9 mouse cellular contexts compared by ENCODE assay signal in the genomic region with DNA sequence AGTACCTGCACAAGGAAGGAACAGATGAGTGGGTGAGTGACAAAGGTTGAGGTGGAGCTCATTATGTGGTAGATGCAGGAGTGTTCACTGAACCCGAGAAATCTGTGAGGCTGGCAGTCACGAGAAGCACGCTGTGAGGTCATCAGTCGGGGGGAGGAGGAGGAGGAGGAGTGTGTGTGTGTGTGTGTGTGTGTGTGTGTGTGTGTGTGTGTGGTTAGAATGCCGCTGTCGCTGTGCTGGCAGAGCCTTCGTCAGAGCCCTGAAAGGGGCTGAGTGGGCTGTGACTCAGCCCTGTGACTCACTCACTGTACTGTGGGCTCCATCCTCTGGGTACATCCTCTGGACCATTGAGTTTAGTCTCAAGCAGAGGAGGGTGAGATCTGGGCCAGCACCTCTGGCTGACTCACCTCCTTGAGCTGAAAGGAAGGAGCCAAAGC. TPM values are rescaled to one million over a fixed set of nuclear protein-coding genes. Genes with fewer than 3 reads are reported as not detected.
DNase-seq lines count a peak whose midpoint lies in the region; ATAC-seq lines count a peak whose summit lies in the region.
"Had no signal": no experiment of that assay in that cellular context is flagged by ENCODE, and none has a peak within 500 bp of the region (broad histone marks: within the 10 kb centered on the region; RNA-seq: fewer than 3 reads in every experiment).

No protein-coding gene starts in this region.

- no peak overlapping the region for H3K4me2 ChIP-seq in hindbrain, embryonic 16.5 days (ENCODE audit: low read length)
- no peak overlapping the region for H3K4me2 ChIP-seq in midbrain, embryonic 11.5 days
- H3K4me2 ChIP-seq: liver, embryonic 13.5 days had no signal

- no peaks in the 10 kb centered on the region for H3K36me3 ChIP-seq in hindbrain, embryonic 16.5 days (ENCODE audit: control insufficient read depth, insufficient read depth, low read length)
- no peaks in the 10 kb centered on the region for H3K36me3 ChIP-seq in hindbrain, embryonic 10.5 days
- no peaks in the 10 kb centered on the region for H3K36me3 ChIP-seq in macrophage (ENCODE audit: inconsistent target)
- H3K36me3 ChIP-seq in midbrain, embryonic 11.5 days (ENCODE audit: control insufficient read depth, insufficient read depth, low read length), result no peaks in the 10 kb centered on the region
- H3K36me3 ChIP-seq: liver, embryonic 13.5 days had no signal

- DNase-seq in hindbrain, embryonic 10.5 days (ENCODE audit: low spot score), result no peak
- peak; percentile 81 for DNase-seq in CD4-positive, CD25-positive, alpha-beta regulatory T cell, adult 2 months (ENCODE audit: low read depth, low spot score)
- no peak for DNase-seq in embryo, embryonic 10.5 days (ENCODE audit: low spot score)
- DNase-seq in midbrain, embryonic 11.5 days (ENCODE audit: low spot score, missing footprints), result no peak
- DNase-seq in cerebellum, postnatal 4 days (ENCODE audit: low spot score in 2 of 2), result no peak
- DNase-seq: liver, embryonic 13.5 days had no signal

- ATAC-seq in hindbrain, embryonic 16.5 days, result 0 out of 2 replicates have a peak, but pooled peaks have one; percentile 56
- peak; percentile 47; the same call in 1 of the 2 replicates for ATAC-seq in common myeloid progenitor, adult 5-6 weeks (replicated peaks; ENCODE audit: low read depth, poor library complexity, severe bottlenecking)
- no peak for ATAC-seq in midbrain, embryonic 11.5 days (ENCODE audit: low FRiP score)

- no peaks in the 10 kb centered on the region for H3K27me3 ChIP-seq in hindbrain, embryonic 16.5 days (replicated peaks; ENCODE audit: control insufficient read depth, insufficient read depth, low read length)
- no peaks in the 10 kb centered on the region for H3K27me3 ChIP-seq in hindbrain, embryonic 10.5 days (ENCODE audit: insufficient read depth, poor library complexity, severe bottlenecking)
- no peaks in the 10 kb centered on the region for H3K27me3 ChIP-seq in midbrain, embryonic 11.5 days (ENCODE audit: control insufficient read depth, insufficient read depth, low read length)

- H3K4me1 ChIP-seq in hindbrain, embryonic 16.5 days (ENCODE audit: control insufficient read depth, insufficient read depth, low read depth, low read length), result no peaks in the 10 kb centered on the region
- peaks cover 4% of the 10 kb centered on the region for H3K4me1 ChIP-seq in hindbrain, embryonic 10.5 days (replicated peaks)
- no peaks in the 10 kb centered on the region for H3K4me1 ChIP-seq in midbrain, embryonic 11.5 days (ENCODE audit: control insufficient read depth, insufficient read depth, low read length)
- H3K4me1 ChIP-seq: liver, embryonic 13.5 days had no signal

- no peak overlapping the region for H3K9ac ChIP-seq in hindbrain, embryonic 16.5 days (ENCODE audit: low read depth, low read length)
- H3K9ac ChIP-seq in midbrain, embryonic 11.5 days (ENCODE audit: low read length), result no peak overlapping the region
- H3K9ac ChIP-seq: liver, embryonic 13.5 days had no signal

- no peak overlapping the region for H3K27ac ChIP-seq in hindbrain, embryonic 16.5 days (ENCODE audit: low read depth, low read length)
- no peak overlapping the region; the same call in 1 of the 2 replicates for H3K27ac ChIP-seq in hindbrain, embryonic 10.5 days
- peak overlapping the region; percentile 73 for H3K27ac ChIP-seq in macrophage
- H3K27ac ChIP-seq in midbrain, embryonic 11.5 days (ENCODE audit: low read depth, low read length), result no peak overlapping the region
- H3K27ac ChIP-seq: liver, embryonic 13.5 days had no signal

- no peaks in the 10 kb centered on the region for H3K79me2 ChIP-seq in macrophage (ENCODE audit: inconsistent target)

- 52% methylated on average over 5 of the region's 7 CpGs for WGBS in hindbrain, embryonic 16.5 days
- 84% methylated on average over 5 of the region's 7 CpGs for WGBS in hindbrain, embryonic 10.5 days
- 23% methylated on average over 7 of the region's 7 CpGs for WGBS in macrophage (ENCODE audit: missing documents)
- WGBS in midbrain, embryonic 11.5 days, result 81% methylated on average over 7 of the region's 7 CpGs

- no peaks in the 10 kb centered on the region for H3K9me3 ChIP-seq in hindbrain, embryonic 16.5 days (ENCODE audit: control insufficient read depth, low read length)
- H3K9me3 ChIP-seq in hindbrain, embryonic 10.5 days, result no peaks in the 10 kb centered on the region
- H3K9me3 ChIP-seq in midbrain, embryonic 11.5 days (ENCODE audit: control insufficient read depth, low read length), result no peaks in the 10 kb centered on the region
- H3K9me3 ChIP-seq: liver, embryonic 13.5 days had no signal

- no peak overlapping the region for H3K4me3 ChIP-seq in hindbrain, embryonic 16.5 days (ENCODE audit: low read length)
- no peak overlapping the region for H3K4me3 ChIP-seq in hindbrain, embryonic 10.5 days
- H3K4me3 ChIP-seq in macrophage (ENCODE audit: inconsistent target), result no peak overlapping the region
- H3K4me3 ChIP-seq in midbrain, embryonic 11.5 days (ENCODE audit: low read depth, low read length), result no peak overlapping the region
- H3K4me3 ChIP-seq: liver, embryonic 13.5 days had no signal

RNA-seq across cellular contexts. Expression of a gene that starts 20.2 kb away (rescaled TPM):
- 197 and 215 TPM in 2 replicates for polyA plus RNA-seq in hindbrain, embryonic 16.5 days (2015; fragmentation: Nextera tagmentation; extraction: Ambion mirVana)
- 240 and 250 TPM in 2 replicates for polyA plus RNA-seq in hindbrain, embryonic 10.5 days (2016; fragmentation: Nextera tagmentation; extraction: Ambion mirVana)
- 133 and 158 TPM in 2 replicates for total RNA-seq in common myeloid progenitor, adult 5-6 weeks (2017)
- total RNA-seq in macrophage (2018; cell fraction: chromatin; rRNA removed), result 10 to 100 TPM in 25 of 26 experiments, 1 to 10 TPM in 1; 10.0 to 81.9 (median 34.8) TPM
- 100 to 1,000 TPM in 24 of 26 experiments, 10 to 100 TPM in 2; 95.5 to 185 (median 126) TPM for total RNA-seq in macrophage (2018; cell fraction: cytosol; rRNA removed)
- 100 to 1,000 TPM in 2 of 26 experiments, 10 to 100 TPM in 24; 24.9 to 103 (median 51.3) TPM for total RNA-seq in macrophage (2018; cell fraction: nucleus; rRNA removed)
- polyA plus RNA-seq in macrophage (2018), result 82.1 to 184 TPM (median 121 TPM) in 3 replicates
- polyA plus RNA-seq in midbrain, embryonic 11.5 days (2014; fragmentation: Nextera tagmentation; extraction: Ambion mirVana), result 221 and 233 TPM in 2 replicates

RNA-seq across cellular contexts. Expression of a gene that starts 49.0 kb away (rescaled TPM):
- 22.0 and 23.2 TPM in 2 replicates for polyA plus RNA-seq in hindbrain, embryonic 16.5 days (2015; fragmentation: Nextera tagmentation; extraction: Ambion mirVana)
- 26.2 and 26.9 TPM in 2 replicates for polyA plus RNA-seq in hindbrain, embryonic 10.5 days (2016; fragmentation: Nextera tagmentation; extraction: Ambion mirVana)
- total RNA-seq in common myeloid progenitor, adult 5-6 weeks (2017), result 21.4 and 24.9 TPM in 2 replicates
- 10 to 100 TPM in 22 of 26 experiments, 1 to 10 TPM in 4; 5.2 to 38.6 (median 22.7) TPM for total RNA-seq in macrophage (2018; cell fraction: chromatin; rRNA removed)
- total RNA-seq in macrophage (2018; cell fraction: cytosol; rRNA removed), result 10 to 100 TPM in 23 of 26 experiments, 1 to 10 TPM in 3; 8.9 to 17.8 (median 15.0) TPM
- 10 to 100 TPM in 22 of 26 experiments, 1 to 10 TPM in 4; 6.1 to 45.5 (median 19.1) TPM for total RNA-seq in macrophage (2018; cell fraction: nucleus; rRNA removed)
- polyA plus RNA-seq in macrophage (2018), result 11.8 to 14.0 TPM (median 13.9 TPM) in 3 replicates
- 19.2 and 21.4 TPM in 2 replicates for polyA plus RNA-seq in midbrain, embryonic 11.5 days (2014; fragmentation: Nextera tagmentation; extraction: Ambion mirVana)

RNA-seq across cellular contexts. Expression of a gene that starts 49.8 kb away (rescaled TPM):
- 30.3 and 34.4 TPM in 2 replicates for polyA plus RNA-seq in hindbrain, embryonic 16.5 days (2015; fragmentation: Nextera tagmentation; extraction: Ambion mirVana)
- 24.0 and 29.5 TPM in 2 replicates for polyA plus RNA-seq in hindbrain, embryonic 10.5 days (2016; fragmentation: Nextera tagmentation; extraction: Ambion mirVana)
- 55.9 and 61.4 TPM in 2 replicates for total RNA-seq in common myeloid progenitor, adult 5-6 weeks (2017)
- total RNA-seq in macrophage (2018; cell fraction: chromatin; rRNA removed), result 100 to 1,000 TPM in 3 of 26 experiments, 10 to 100 TPM in 23; 28.1 to 115 (median 73.0) TPM
- total RNA-seq in macrophage (2018; cell fraction: cytosol; rRNA removed), result 10 to 100 TPM; 18.8 to 38.6 (median 29.6) TPM
- 10 to 100 TPM; 19.6 to 78.1 (median 37.7) TPM for total RNA-seq in macrophage (2018; cell fraction: nucleus; rRNA removed)
- polyA plus RNA-seq in macrophage (2018), result 23.0 to 36.2 TPM (median 27.3 TPM) in 3 replicates
- polyA plus RNA-seq in midbrain, embryonic 11.5 days (2014; fragmentation: Nextera tagmentation; extraction: Ambion mirVana), result 26.2 and 32.0 TPM in 2 replicates
